In the genomic region with DNA sequence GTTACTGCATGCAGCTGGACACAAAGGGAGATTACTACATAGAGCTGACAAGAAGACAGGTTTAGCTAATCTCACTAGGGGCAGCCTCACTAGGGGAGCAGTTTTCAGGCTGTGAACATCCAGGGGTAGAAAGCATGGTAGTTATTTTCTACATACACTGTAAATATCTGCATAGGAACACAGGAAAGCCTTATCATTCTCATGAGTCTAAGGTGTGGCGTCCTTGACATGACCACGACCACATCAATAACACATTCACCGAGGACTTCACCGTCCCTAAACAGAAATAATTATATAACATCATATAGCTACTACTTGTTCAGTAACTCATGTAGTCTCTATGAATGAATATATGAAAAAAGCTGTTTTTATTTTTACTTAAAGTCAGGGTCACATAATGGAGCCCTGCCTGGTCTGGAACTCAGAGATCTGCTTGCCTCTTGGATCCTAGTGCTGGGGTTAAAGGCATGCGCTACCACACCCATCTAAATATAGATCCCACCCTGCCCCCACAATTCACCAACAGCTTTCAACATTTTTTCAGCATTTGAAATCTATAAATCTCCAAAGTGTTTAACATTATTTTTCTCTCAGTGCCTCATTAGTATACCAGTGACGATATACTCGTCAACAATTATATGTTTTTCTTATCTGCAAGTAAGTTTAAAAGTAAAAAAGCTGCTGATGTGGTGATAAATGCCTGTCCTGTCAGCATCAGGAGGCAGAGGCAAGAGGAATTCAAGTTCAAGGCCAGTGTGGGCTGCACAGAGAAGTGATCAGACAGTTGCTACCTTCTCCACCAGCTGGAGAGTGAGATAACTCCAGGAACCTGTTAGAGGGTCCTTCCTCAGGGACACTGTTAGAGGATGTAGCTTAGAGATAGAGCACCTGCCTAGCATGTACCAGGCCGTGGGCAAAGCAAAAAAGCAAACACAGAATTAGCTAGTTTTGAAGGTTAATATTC, we compare ENCODE assay signal across 15 mouse cellular contexts. TPM values are rescaled to one million over a fixed set of nuclear protein-coding genes. Genes with fewer than 3 reads are reported as not detected.
DNase-seq lines count a peak whose midpoint lies in the region; ATAC-seq lines count a peak whose summit lies in the region.
"Had no signal": no experiment of that assay in that cellular context is flagged by ENCODE, and none has a peak within 500 bp of the region (broad histone marks: within the 10 kb centered on the region; RNA-seq: fewer than 3 reads in every experiment).

No protein-coding gene starts in this region.

- peak overlapping the region; percentile 39 for H3K9ac ChIP-seq in liver, embryonic 15.5 days

- H3K27me3 ChIP-seq in liver, embryonic 15.5 days = no peaks in the 10 kb centered on the region
- H3K27me3 ChIP-seq: megakaryocyte, embryonic 14.5 days had no signal

- peak overlapping the region; percentile 56 for H3K4me2 ChIP-seq in liver, embryonic 15.5 days

- DNase-seq in embryo, embryonic 10 days (ENCODE audit: low spot score) = peak; percentile 21
- no peak for DNase-seq in embryo, embryonic 9.5 days (ENCODE audit: extremely low spot score)
- DNase-seq in 416B (ENCODE audit: low read depth) = peak; percentile 80
- DNase-seq in neural tube, embryonic 10.5 days (ENCODE audit: extremely low spot score, low spot score) = no peak
- DNase-seq in layer of hippocampus, adult 11-12 months (ENCODE audit: low spot score) = no peak
- DNase-seq: adrenal gland, postnatal 10 days; cerebellum, adult 11 months; gastrocnemius, postnatal 25 days; lung, adult 2 months had no signal

- peak overlapping the region; percentile 10; the same call in 1 of the 2 replicates for H3K4me3 ChIP-seq in liver, embryonic 15.5 days (replicated peaks)
- H3K4me3 ChIP-seq: megakaryocyte, embryonic 14.5 days had no signal

- peak; percentile 51 for ATAC-seq in common myeloid progenitor, adult 5-6 weeks (replicated peaks; ENCODE audit: low read depth, poor library complexity, severe bottlenecking)
- ATAC-seq in liver, embryonic 15.5 days (ENCODE audit: insufficient read depth) = peak; percentile 95
- ATAC-seq in megakaryocyte, adult 5-6 weeks (ENCODE audit: poor library complexity, severe bottlenecking) = no peak
- ATAC-seq: hindbrain, embryonic 16.5 days had no signal

- H3K27ac ChIP-seq in liver, embryonic 15.5 days (replicated peaks) = peak overlapping the region; percentile 96
- H3K27ac ChIP-seq: kidney, postnatal 0 days had no signal

- WGBS in liver, embryonic 15.5 days (ENCODE audit: insufficient replicate concordance) = 16% methylated on average over 8 of the region's 8 CpGs

- no peaks in the 10 kb centered on the region for H3K9me3 ChIP-seq in liver, embryonic 15.5 days (replicated peaks)
- H3K9me3 ChIP-seq: megakaryocyte, embryonic 14.5 days had no signal

- H3K4me1 ChIP-seq in liver, embryonic 15.5 days (replicated peaks) = peaks cover 58% of the 10 kb centered on the region

- H3K36me3 ChIP-seq in liver, embryonic 15.5 days (replicated peaks) = peaks cover 22% of the 10 kb centered on the region

RNA-seq across cellular contexts. Expression of a gene that starts 28.4 kb away (rescaled TPM):
- total RNA-seq in common myeloid progenitor, adult 5-6 weeks (2017) = 10.0 and 10.2 TPM in 2 replicates
- 30.8 and 31.5 TPM in 2 replicates for polyA plus RNA-seq in liver, embryonic 15.5 days (2015; fragmentation: Nextera tagmentation; extraction: Ambion mirVana)
- 6.5 and 8.8 TPM in 2 replicates for total RNA-seq in megakaryocyte, adult 5-6 weeks (2015)
- 2.5 and 6.2 TPM in 2 replicates for total RNA-seq in megakaryocyte, adult 5-6 weeks (2017)

RNA-seq across cellular contexts. Expression of a gene that starts 28.6 kb away (rescaled TPM):
- 153 and 172 TPM in 2 replicates for total RNA-seq in common myeloid progenitor, adult 5-6 weeks (2017)
- polyA plus RNA-seq in liver, embryonic 15.5 days (2015; fragmentation: Nextera tagmentation; extraction: Ambion mirVana) = 70.0 and 77.5 TPM in 2 replicates
- 73.9 and 85.6 TPM in 2 replicates for total RNA-seq in megakaryocyte, adult 5-6 weeks (2015)
- 136 and 142 TPM in 2 replicates for total RNA-seq in megakaryocyte, adult 5-6 weeks (2017)

RNA-seq across cellular contexts. Expression of a gene that starts 37.3 kb away (rescaled TPM):
- 98.0 and 152 TPM in 2 replicates for total RNA-seq in common myeloid progenitor, adult 5-6 weeks (2017)
- polyA plus RNA-seq in liver, embryonic 15.5 days (2015; fragmentation: Nextera tagmentation; extraction: Ambion mirVana) = 28.8 and 32.2 TPM in 2 replicates
- total RNA-seq in megakaryocyte, adult 5-6 weeks (2015) = 187 and 200 TPM in 2 replicates
- total RNA-seq in megakaryocyte, adult 5-6 weeks (2017) = 105 and 107 TPM in 2 replicates

Comparison
In these comparisons a context has a peak if more than half of its experiments do, and no peak if none do; other contexts are left out.
1. DNase-seq: peak in embryo, embryonic 10 days (single experiment) and 416B (single experiment); none in embryo, embryonic 9.5 days (single experiment), neural tube, embryonic 10.5 days (single experiment) and layer of hippocampus, adult 11-12 months (single experiment).